Comparison of ENCODE assay signal across 8 mouse cellular contexts in genomic region chr11:77215951-77216760, GRCm38 (mm10). TPM values are rescaled to one million over a fixed set of nuclear protein-coding genes. Genes with fewer than 3 reads are reported as not detected.
DNase-seq lines count a peak whose midpoint lies in the region; ATAC-seq and TF ChIP-seq lines count a peak whose summit lies in the region.

TSS of gene Ssh2 (plus strand) at chr11:77216287.

- no peaks in the 10 kb centered on the region for H3K36me3 ChIP-seq in CH12.LX (replicated peaks in 1 of 2; ENCODE audit: control insufficient read depth in 1 of 2, insufficient read depth in 1 of 2, low read length in 1 of 2)
- H3K36me3 ChIP-seq in forebrain, embryonic 11.5 days (ENCODE audit: control insufficient read depth, insufficient read depth, low read length): no peaks in the 10 kb centered on the region
- no peaks in the 10 kb centered on the region for H3K36me3 ChIP-seq in heart, embryonic 15.5 days
- no peaks in the 10 kb centered on the region for H3K36me3 ChIP-seq in liver, embryonic 13.5 days
- H3K36me3 ChIP-seq in stomach, embryonic 15.5 days: no peaks in the 10 kb centered on the region

- TF ChIP-seq CTCF in CH12.LX (conservative IDR thresholded peaks at IDR 0.05 in 1 of 2, IDR thresholded peaks at IDR 0.05 in 1 of 2; ENCODE audit: low read depth in 2 of 2, low read length in 2 of 2): no peak; a peak in 2 of 4 replicates

- no peak; the same call in none of the 2 replicates for TF ChIP-seq RAD21 in CH12.LX (IDR thresholded peaks at IDR 0.05; ENCODE audit: low read depth, low read length)

- H3K4me2 ChIP-seq in CH12.LX (ENCODE audit: insufficient read depth, low read depth, poor library complexity, severe bottlenecking): peak within 1 kb of the TSS; percentile 94
- H3K4me2 ChIP-seq in forebrain, embryonic 11.5 days (ENCODE audit: low read depth, low read length, severe bottlenecking): peak within 1 kb of the TSS; percentile 85
- H3K4me2 ChIP-seq in heart, embryonic 15.5 days: peak within 1 kb of the TSS; percentile 79
- peak within 1 kb of the TSS; percentile 96 for H3K4me2 ChIP-seq in liver, embryonic 13.5 days
- H3K4me2 ChIP-seq in stomach, embryonic 15.5 days: peak within 1 kb of the TSS; percentile 92

- DNase-seq in CH12.LX (ENCODE audit: extremely low read depth): peak; percentile 93
- DNase-seq in c-Kit-positive CD71-negative TER-119-negative erythroid progenitor cells, embryonic 14.5 days (ENCODE audit: low read depth): peak; percentile 75
- DNase-seq in forebrain, embryonic 11.5 days (ENCODE audit: low spot score): peak; percentile 94
- peak; percentile 91 for DNase-seq in kidney, postnatal 14 days
- DNase-seq in liver, embryonic 13.5 days: peak; percentile 75
- peak; percentile 86 for DNase-seq in neural tube, embryonic 10.5 days (ENCODE audit: extremely low spot score, low spot score)

- peaks cover 22% of the 10 kb centered on the region for H3K79me2 ChIP-seq in CH12.LX (replicated peaks; ENCODE audit: control insufficient read depth, extremely low read depth, insufficient read depth, poor library complexity, severe bottlenecking)

- in situ Hi-C loops in CH12.LX (cut with MboI; ENCODE audit: low pct_ligation_motif_present, low pct_unique_long_range_greater_than_20kb, low sequenced_read_pairs): loop anchor here (10.0 kb wide), 1 partner anchor 229 kb away; no protein-coding TSS in a partner anchor

- ATAC-seq in forebrain, embryonic 11.5 days (replicated peaks; ENCODE audit: low FRiP score): peak; percentile 89
- peak; percentile 86 for ATAC-seq in heart, embryonic 15.5 days (replicated peaks; ENCODE audit: insufficient number of reproducible peaks, insufficient read depth, low FRiP score, low read depth)
- peak; percentile 89 for ATAC-seq in liver, embryonic 13.5 days (ENCODE audit: low read depth)
- peak; percentile 87 for ATAC-seq in stomach, embryonic 15.5 days (ENCODE audit: insufficient read depth, low FRiP score, low read depth)

- H3K4me3 ChIP-seq in CH12.LX (replicated peaks in 1 of 3; ENCODE audit: low read depth in 2 of 3, low read length in 2 of 3, poor library complexity in 1 of 3): peak within 1 kb of the TSS; percentile 75 to 80 (median 79)
- H3K4me3 ChIP-seq in forebrain, embryonic 11.5 days (ENCODE audit: low read depth, low read length): peak within 1 kb of the TSS; percentile 93
- H3K4me3 ChIP-seq in heart, embryonic 15.5 days: peak within 1 kb of the TSS; percentile 86
- peak within 1 kb of the TSS; percentile 86 for H3K4me3 ChIP-seq in liver, embryonic 13.5 days (replicated peaks)
- H3K4me3 ChIP-seq in stomach, embryonic 15.5 days (replicated peaks): peak within 1 kb of the TSS; percentile 89

- H3K27me3 ChIP-seq in CH12.LX (replicated peaks): no peaks in the 10 kb centered on the region
- no peaks in the 10 kb centered on the region for H3K27me3 ChIP-seq in forebrain, embryonic 11.5 days (ENCODE audit: control insufficient read depth, insufficient read depth, low read length)
- H3K27me3 ChIP-seq in heart, embryonic 15.5 days: no peaks in the 10 kb centered on the region
- no peaks in the 10 kb centered on the region for H3K27me3 ChIP-seq in liver, embryonic 13.5 days
- H3K27me3 ChIP-seq in stomach, embryonic 15.5 days (replicated peaks): no peaks in the 10 kb centered on the region

- H3K9me3 ChIP-seq in CH12.LX (replicated peaks; ENCODE audit: low read length): no peaks in the 10 kb centered on the region
- no peaks in the 10 kb centered on the region for H3K9me3 ChIP-seq in forebrain, embryonic 11.5 days (ENCODE audit: control insufficient read depth, low read length)
- H3K9me3 ChIP-seq in heart, embryonic 15.5 days (replicated peaks): no peaks in the 10 kb centered on the region
- no peaks in the 10 kb centered on the region for H3K9me3 ChIP-seq in liver, embryonic 13.5 days (replicated peaks)
- no peaks in the 10 kb centered on the region for H3K9me3 ChIP-seq in stomach, embryonic 15.5 days

- dilution Hi-C loops in CH12.LX (cut with MboI; ENCODE audit: extremely low pct_ligation_motif_present, extremely low pct_unique_long_range_greater_than_20kb, low sequenced_read_pairs): no loop called here

- WGBS in forebrain, embryonic 11.5 days: under 1% methylated on average over 55 of the region's 82 CpGs
- under 1% methylated on average over 82 of the region's 82 CpGs for WGBS in heart, embryonic 15.5 days
- WGBS in liver, embryonic 13.5 days (ENCODE audit: insufficient replicate concordance): under 1% methylated on average over 68 of the region's 82 CpGs
- under 1% methylated on average over 75 of the region's 82 CpGs for WGBS in stomach, embryonic 15.5 days

- peaks cover 6 to 44% of the 10 kb centered on the region in 2 experiments for H3K4me1 ChIP-seq in CH12.LX (ENCODE audit: control insufficient read depth in 1 of 2, insufficient read depth in 2 of 2)
- H3K4me1 ChIP-seq in forebrain, embryonic 11.5 days (replicated peaks; ENCODE audit: control insufficient read depth, insufficient read depth, low read length): peaks cover 2% of the 10 kb centered on the region; the same call in 1 of the 2 replicates
- peaks cover 17% of the 10 kb centered on the region for H3K4me1 ChIP-seq in heart, embryonic 15.5 days (replicated peaks)
- H3K4me1 ChIP-seq in liver, embryonic 13.5 days (replicated peaks): peaks cover 30% of the 10 kb centered on the region
- 0 out of 2 replicates have a peak, but pooled peaks cover 3% of the 10 kb centered on the region for H3K4me1 ChIP-seq in stomach, embryonic 15.5 days

- TF ChIP-seq POLR2A in CH12.LX (IDR thresholded peaks at IDR 0.05; ENCODE audit: low read depth, low read length): peak; percentile 76

- TF ChIP-seq EP300 in CH12.LX (IDR thresholded peaks at IDR 0.05; ENCODE audit: low read length): peak; percentile 45; the same call in 1 of the 2 replicates

- H3K27ac ChIP-seq in CH12.LX (ENCODE audit: insufficient read depth, low read depth): peak within 1 kb of the TSS; percentile 93
- peak within 1 kb of the TSS; percentile 98 for H3K27ac ChIP-seq in forebrain, embryonic 11.5 days (ENCODE audit: low read depth, low read length)
- peak within 1 kb of the TSS; percentile 95 for H3K27ac ChIP-seq in heart, embryonic 15.5 days
- peak within 1 kb of the TSS; percentile 93 for H3K27ac ChIP-seq in liver, embryonic 13.5 days
- peak within 1 kb of the TSS; percentile 93 for H3K27ac ChIP-seq in stomach, embryonic 15.5 days

- peak within 1 kb of the TSS; percentile 87 for H3K9ac ChIP-seq in CH12.LX (ENCODE audit: insufficient read depth, low read depth)
- H3K9ac ChIP-seq in forebrain, embryonic 11.5 days (ENCODE audit: low read length): peak within 1 kb of the TSS; percentile 92
- H3K9ac ChIP-seq in heart, embryonic 15.5 days: peak within 1 kb of the TSS; percentile 86
- peak within 1 kb of the TSS; percentile 94 for H3K9ac ChIP-seq in liver, embryonic 13.5 days
- H3K9ac ChIP-seq in stomach, embryonic 15.5 days: peak within 1 kb of the TSS; percentile 83

TF ChIP-seq in CH12.LX, 34 proteins besides CTCF, POLR2A, EP300 and RAD21 (continues in another document):
- TF ChIP-seq JUND (conservative IDR thresholded peaks at IDR 0.05; ENCODE audit: low read depth, low read length) (0 out of 2 replicates have a peak, but pooled peaks have one; percentile 25), USF1 (IDR thresholded peaks at IDR 0.05; ENCODE audit: low read depth, low read length) (no peak), PAX5 (IDR thresholded peaks at IDR 0.05; ENCODE audit: low read length) (no peak), ZNF384 (IDR thresholded peaks at IDR 0.05; ENCODE audit: low read depth, low read length) (0 out of 2 replicates have a peak, but pooled peaks have one; percentile 19), USF2 (conservative IDR thresholded peaks at IDR 0.05; ENCODE audit: low read depth, low read length) (no peak), BHLHE40 (IDR thresholded peaks at IDR 0.05; ENCODE audit: low read depth, low read length) (peak; percentile 62), POLR2AphosphoS2 (IDR thresholded peaks at IDR 0.05; ENCODE audit: low read depth, low read length) (no peak; the same call in 1 of the 2 replicates), SMC3 (IDR thresholded peaks at IDR 0.05; ENCODE audit: low read depth, low read length) (peak; percentile 14; the same call in 1 of the 2 replicates), ETS1 (conservative IDR thresholded peaks at IDR 0.05; ENCODE audit: low read depth, low read length) (peak; percentile 62), ZKSCAN1 (IDR thresholded peaks at IDR 0.05; ENCODE audit: borderline replicate concordance, low read depth, low read length) (no peak), IRF4 (IDR thresholded peaks at IDR 0.05; ENCODE audit: low read depth, low read length) (peak; percentile 68), MYC (IDR thresholded peaks at IDR 0.05; ENCODE audit: low read depth, low read length) (peak; percentile 82), UBTF (IDR thresholded peaks at IDR 0.05; ENCODE audit: low read depth, low read length) (peak; percentile 4; the same call in 1 of the 2 replicates), ZC3H11A (IDR thresholded peaks at IDR 0.05; ENCODE audit: low read depth, low read length) (no peak), MAX (IDR thresholded peaks at IDR 0.05; ENCODE audit: low read length) (peak; percentile 90; the same call in 1 of the 2 replicates), RCOR1 (conservative IDR thresholded peaks at IDR 0.05; ENCODE audit: low read depth, low read length) (peak; percentile 88), TBP (conservative IDR thresholded peaks at IDR 0.05; ENCODE audit: low read depth, low read length) (peak; percentile 32; the same call in 1 of the 2 replicates), CHD2 (IDR thresholded peaks at IDR 0.05; ENCODE audit: low read length) (peak; percentile 79; the same call in 1 of the 2 replicates), MXI1 (IDR thresholded peaks at IDR 0.05; ENCODE audit: low read depth, low read length) (peak; percentile 86), HCFC1 (IDR thresholded peaks at IDR 0.05; ENCODE audit: low read depth, low read length) (peak; percentile 55), MAZ (IDR thresholded peaks at IDR 0.05; ENCODE audit: low read depth, low read length) (peak; percentile 85; the same call in 1 of the 2 replicates), SIN3A (IDR thresholded peaks at IDR 0.05; ENCODE audit: low read length) (peak; percentile 61; the same call in 1 of the 2 replicates), GABPA (IDR thresholded peaks at IDR 0.05; ENCODE audit: insufficient replicate concordance, low read depth, low read length) (no peak), NRF1 (IDR thresholded peaks at IDR 0.05; ENCODE audit: low read depth, low read length) (peak; percentile 86)

RNA-seq across cellular contexts. Expression of gene Ssh2, which starts in this region (rescaled TPM):
- 6.3 and 6.5 TPM in 2 replicates for total RNA-seq in CH12.LX (2012; rRNA removed)
- 5.2 and 5.9 TPM in 2 replicates for total RNA-seq in CH12.LX (2014; rRNA removed)
- 11.4 and 14.6 TPM in 2 replicates for polyA plus RNA-seq in CH12.LX (2012; ENCODE audit: insufficient read length, low read depth)
- 16.0 and 17.6 TPM in 2 replicates for polyA plus RNA-seq in forebrain, embryonic 11.5 days (2014; fragmentation: Nextera tagmentation; extraction: Ambion mirVana)
- polyA plus RNA-seq in heart, embryonic 15.5 days (2015; fragmentation: Nextera tagmentation; extraction: Ambion mirVana): 22.0 and 22.2 TPM in 2 replicates
- 3.5 and 4.6 TPM in 2 replicates for polyA plus RNA-seq in liver, embryonic 13.5 days (2015; fragmentation: Nextera tagmentation; extraction: Ambion mirVana)
- 6.9 and 7.3 TPM in 2 replicates for polyA plus RNA-seq in stomach, embryonic 15.5 days (2015; fragmentation: Nextera tagmentation; extraction: Ambion mirVana)

Comparison
In these comparisons a context has a peak if more than half of its experiments do, and no peak if none do; other contexts are left out.
1. Peak in every context shown above with its lines: DNase-seq, ATAC-seq, H3K4me3 ChIP-seq and H3K27ac ChIP-seq.